Comparison of ENCODE assay signal across 1 mouse cellular context in genomic region chr1:23382806-23383653, GRCm38 (mm10).
TF ChIP-seq lines count a peak whose summit lies in the region.

No protein-coding gene starts in this region.

TF ChIP-seq in MEL, 35 proteins besides CTCF, POLR2A, EP300 and RAD21 (continued from another document):
- TF ChIP-seq MEF2A (IDR thresholded peaks at IDR 0.05; ENCODE audit: extremely low read depth, insufficient replicate concordance, low read depth, low read length, poor library complexity, severe bottlenecking) (no peak), TBP (IDR thresholded peaks at IDR 0.05; ENCODE audit: low read depth, low read length) (peak; percentile 29; the same call in 1 of the 2 replicates), CHD1 (IDR thresholded peaks at IDR 0.05; ENCODE audit: low read depth, low read length) (no peak), ZNF384 (IDR thresholded peaks at IDR 0.05; ENCODE audit: low read depth, low read length) (no peak), SMC3 (IDR thresholded peaks at IDR 0.05; ENCODE audit: low read depth, low read length) (no peak)
